Mouse (Mus musculus): Measurements from ENCODE around the gene Ier3.

Ier3 gene

GRCm38 (mm10) chr17:35869346-35870067 lies 48.0 kb downstream of the Ier3 start:
- DNase-seq, result no peak

GRCm38 (mm10) chr17:35870151-35870883 lies 48.8 kb downstream of the Ier3 start:
- no peak for DNase-seq

- no peak for DNase-seq
Measured at GRCm38 (mm10) chr17:35870884-35871696, 49.6 kb downstream of the Ier3 start.
